Mouse (Mus musculus) liver, postnatal 0 days (tissue): ENCODE results near the gene Srp54a.
"Not testable (repeated sequence)": the region's sequence is repeated elsewhere in the genome, so short reads cannot be mapped to it uniquely, and the experiment has no call there.

Experiments
- CTCF ChIP-seq: sonication (generic); IDR thresholded peaks from 2 replicates; pipeline ENCODE4 v1.5.1; 2016; ENCODE audit warnings: antibody characterized with exemption, low read depth
- EP300 ChIP-seq: IDR thresholded peaks from 2 replicates; pipeline ENCODE4 v1.6.1; 2016; ENCODE audit warnings: antibody characterized with exemption, low read depth, mild to moderate bottlenecking

DNA sequence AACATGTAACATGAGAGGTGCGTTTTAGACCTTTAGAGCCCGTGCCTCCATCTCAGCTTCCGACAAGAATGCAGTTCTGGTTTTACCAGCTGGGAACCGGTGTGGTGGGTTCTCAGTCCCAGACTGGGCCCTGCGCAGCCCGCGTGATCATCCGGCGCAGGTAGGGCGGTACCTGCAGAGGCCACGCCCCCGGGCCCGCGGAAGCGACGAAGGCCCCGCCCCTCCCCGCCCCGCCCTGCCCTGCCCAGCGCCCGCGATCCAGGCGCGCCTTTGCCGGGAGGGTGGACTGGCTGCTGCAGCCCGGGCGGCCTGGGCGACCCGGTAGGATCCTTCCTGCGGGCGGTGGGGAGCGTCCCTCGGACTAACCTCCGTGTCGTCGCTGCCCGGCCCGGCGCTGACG, 44.2 kb downstream of the Srp54a start, which contains the start of gene Fam177a:
- TF ChIP-seq CTCF, EP300: not testable (repeated sequence)
